Mouse (Mus musculus) spleen, adult 2 months (tissue): ENCODE measurements around the gene Zic3.

Source experiments
- CTCF ChIP-seq: fragments of 200-500 bp; IDR thresholded peaks from 2 replicates; pipeline ENCODE4 v1.5.1; 2011; ENCODE audit warnings: mild to moderate bottlenecking, inconsistent platforms; ENCODE audit not compliant: insufficient read depth, insufficient read length, insufficient replicate concordance; ENCODE audit errors: extremely low read depth
- POLR2A ChIP-seq: fragments of 200-500 bp; IDR thresholded peaks from 2 replicates; pipeline ENCODE4 v1.6.1; 2011; ENCODE audit warnings: low read depth, low read length, inconsistent platforms

- TF ChIP-seq CTCF (no peak), POLR2A (no peak)
These were observed 8.4 kb upstream of the Zic3 start for GRCm38 (mm10) chrX:58014093-58014492.
